Mouse (Mus musculus) MEL (cell line): ENCODE measurements around the gene Crxos.

Experiments used
- BHLHE40 ChIP-seq: IDR thresholded peaks from 2 replicates; pipeline ENCODE4 v1.6.1; 2012; ENCODE audit warnings: low read depth, mild to moderate bottlenecking, inconsistent platforms, low read length, improper control_type of control experiment, borderline replicate concordance
- CTCF ChIP-seq, 3 experiments: IDR thresholded peaks in 2 of 3; conservative IDR thresholded peaks in 1 of 3; 2 replicates each; pipeline ENCODE4 v1.5.1; 2011 to 2012; ENCODE audit warnings: low read length in 3 of 3, low read depth in 2 of 3, mild to moderate bottlenecking in 2 of 3, improper control_type of control experiment in 1 of 3, inconsistent platforms in 1 of 3, mixed read lengths in 1 of 3, moderate library complexity in 1 of 3; ENCODE audit not compliant: control insufficient read depth in 1 of 3, insufficient read depth in 1 of 3, poor library complexity in 1 of 3, severe bottlenecking in 1 of 3
- EP300 ChIP-seq, 2 experiments: IDR thresholded peaks; 2 replicates each; pipeline ENCODE4 v1.6.1; 2011; ENCODE audit warnings: improper control_type of control experiment in 2 of 2, low read length in 2 of 2, low read depth in 1 of 2, mild to moderate bottlenecking in 1 of 2
- GATA1 ChIP-seq: IDR thresholded peaks from 2 replicates; pipeline ENCODE4 v1.6.1; 2011; ENCODE audit warnings: low read depth, low read length, improper control_type of control experiment
- MAX ChIP-seq: IDR thresholded peaks from 2 replicates; pipeline ENCODE4 v1.6.1; 2011; ENCODE audit warnings: low read length, improper control_type of control experiment
- MAZ ChIP-seq: IDR thresholded peaks from 2 replicates; pipeline ENCODE4 v1.6.1; 2012; ENCODE audit warnings: low read depth, mild to moderate bottlenecking, inconsistent platforms, low read length, improper control_type of control experiment
- NRF1 ChIP-seq: IDR thresholded peaks from 2 replicates; pipeline ENCODE4 v1.6.1; 2014; ENCODE audit warnings: low read depth, mild to moderate bottlenecking, inconsistent platforms, low read length, improper control_type of control experiment, moderate library complexity; ENCODE audit not compliant: poor library complexity, insufficient read depth, severe bottlenecking
- POLR2A ChIP-seq, 2 experiments: IDR thresholded peaks; 2 replicates each; pipeline ENCODE4 v1.6.1; 2011 to 2012; ENCODE audit warnings: low read length in 2 of 2, mild to moderate bottlenecking in 2 of 2, control low read depth in 1 of 2, improper control_type of control experiment in 1 of 2, low read depth in 1 of 2, moderate library complexity in 1 of 2; ENCODE audit not compliant: control insufficient read depth in 1 of 2, insufficient read depth in 1 of 2, poor library complexity in 1 of 2
- POLR2AphosphoS5 ChIP-seq: IDR thresholded peaks from 2 replicates; pipeline ENCODE4 v1.6.1; 2012; ENCODE audit warnings: low read depth, borderline replicate concordance, mild to moderate bottlenecking, inconsistent platforms, low read length, moderate library complexity, mixed read lengths
- RCOR1 ChIP-seq: IDR thresholded peaks from 2 replicates; pipeline ENCODE4 v1.6.1; 2012; ENCODE audit warnings: low read depth, mild to moderate bottlenecking, inconsistent platforms, low read length, improper control_type of control experiment
- SMC3 ChIP-seq: IDR thresholded peaks from 2 replicates; pipeline ENCODE4 v1.6.1; 2011; ENCODE audit warnings: low read depth, low read length, improper control_type of control experiment
- TAL1 ChIP-seq: IDR thresholded peaks from 2 replicates; pipeline ENCODE4 v1.6.1; 2012; ENCODE audit warnings: mild to moderate bottlenecking, inconsistent platforms, low read length, moderate library complexity, mixed read lengths
- UBTF ChIP-seq: IDR thresholded peaks from 2 replicates; pipeline ENCODE4 v1.6.1; 2012; ENCODE audit warnings: low read depth, mild to moderate bottlenecking, inconsistent platforms, low read length, improper control_type of control experiment, moderate library complexity, borderline replicate concordance; ENCODE audit not compliant: insufficient read depth
- USF1 ChIP-seq: IDR thresholded peaks from 2 replicates; pipeline ENCODE4 v1.6.1; 2014; ENCODE audit warnings: low read depth, mild to moderate bottlenecking, inconsistent platforms, low read length, improper control_type of control experiment, moderate library complexity

GRCm38 (mm10) chr7:15919947-15920346 lies 37.5 kb downstream of the Crxos start:
- TF ChIP-seq NRF1 (no peak), CTCF (IDR thresholded peaks at IDR 0.05 in 2 of 3, conservative IDR thresholded peaks at IDR 0.05 in 1 of 3; ENCODE audit: control insufficient read depth in 1 of 3, insufficient read depth in 1 of 3, low read depth in 2 of 3, low read length in 3 of 3, poor library complexity in 1 of 3, severe bottlenecking in 1 of 3) (no peak), GATA1 (no peak), POLR2AphosphoS5 (no peak), UBTF (no peak), EP300 (IDR thresholded peaks at IDR 0.05; ENCODE audit: low read depth in 1 of 2, low read length in 2 of 2) (no peak), TAL1 (no peak), MAZ (no peak), POLR2A (IDR thresholded peaks at IDR 0.05; ENCODE audit: control insufficient read depth in 1 of 2, insufficient read depth in 1 of 2, low read depth in 1 of 2, low read length in 2 of 2, poor library complexity in 1 of 2) (no peak), SMC3 (no peak), MAX (no peak), BHLHE40 (no peak), RCOR1 (no peak), USF1 (no peak)
